Mouse (Mus musculus) adrenal gland (tissue): Measurements from ENCODE around the gene Camta1.

Experiments
- intact Hi-C: fragments of 180-260 bp; cut with DNase I; formaldehyde crosslinking; loops from one replicate; pipeline ENCODE4 v1.15.1; 2025

The Camta1 gene

GRCm38 (mm10) chr4:151408246-151408645 is 453.4 kb downstream of the Camta1 start:
- intact Hi-C loops: loop anchor here (10.0 kb wide), 1 partner anchor 73 kb away; no protein-coding TSS in a partner anchor

GRCm38 (mm10) chr4:151407129-151407528 is 454.5 kb downstream of the Camta1 start:
- intact Hi-C loops: loop anchor here (10.0 kb wide), 1 partner anchor 72 kb away; no protein-coding TSS in a partner anchor

GRCm38 (mm10) chr4:151404581-151405256 is 457.0 kb downstream of the Camta1 start:
- intact Hi-C loops: loop anchor here (10.0 kb wide), 1 partner anchor 70 kb away; no protein-coding TSS in a partner anchor

- intact Hi-C loops: loop anchor here (10.0 kb wide), 1 partner anchor 67 kb away; no protein-coding TSS in a partner anchor
Observed at GRCm38 (mm10) chr4:151401685-151402397, 459.8 kb downstream of the Camta1 start.

- intact Hi-C loops: no loop called here
Observed at GRCm38 (mm10) chr4:151396536-151396935, 465.1 kb downstream of the Camta1 start.

GRCm38 (mm10) chr4:151389345-151389744 is 472.3 kb downstream of the Camta1 start:
- intact Hi-C loops: no loop called here

GRCm38 (mm10) chr4:151386701-151387451 is 474.8 kb downstream of the Camta1 start:
- intact Hi-C loops: no loop called here

GRCm38 (mm10) chr4:151385985-151386700 is 475.5 kb downstream of the Camta1 start:
- intact Hi-C loops: no loop called here

- intact Hi-C loops: no loop called here
Observed at GRCm38 (mm10) chr4:151377731-151378130, 483.9 kb downstream of the Camta1 start.

GRCm38 (mm10) chr4:151376234-151376633 is 485.4 kb downstream of the Camta1 start:
- intact Hi-C loops: no loop called here

GRCm38 (mm10) chr4:151372855-151373566 is 488.7 kb downstream of the Camta1 start:
- intact Hi-C loops: no loop called here

GRCm38 (mm10) chr4:151366941-151367545 is 494.6 kb downstream of the Camta1 start:
- intact Hi-C loops: no loop called here

GRCm38 (mm10) chr4:151360976-151361673 is 500.6 kb downstream of the Camta1 start:
- intact Hi-C loops: no loop called here

- intact Hi-C loops: no loop called here
Observed at GRCm38 (mm10) chr4:151355505-151355904, 506.2 kb downstream of the Camta1 start.

GRCm38 (mm10) chr4:151352791-151353190 is 508.9 kb downstream of the Camta1 start:
- intact Hi-C loops: no loop called here

- intact Hi-C loops: no loop called here
Observed at GRCm38 (mm10) chr4:151352249-151352648, 509.4 kb downstream of the Camta1 start.

GRCm38 (mm10) chr4:151351757-151352156 is 509.9 kb downstream of the Camta1 start:
- intact Hi-C loops: no loop called here

GRCm38 (mm10) chr4:151347620-151348019 is 514.1 kb downstream of the Camta1 start:
- intact Hi-C loops: no loop called here

- intact Hi-C loops: no loop called here
Observed at GRCm38 (mm10) chr4:151346673-151347072, 515.0 kb downstream of the Camta1 start.
